Mouse (Mus musculus): ENCODE data around the gene Arid5a. TPM values are rescaled to one million over a fixed set of nuclear protein-coding genes. Genes with fewer than 3 reads are reported as not detected.

The Arid5a gene
- 5.4 and 6.6 TPM in 2 replicates for polyA plus RNA-seq (2014; fragmentation: Nextera tagmentation; extraction: Ambion mirVana)

DNA sequence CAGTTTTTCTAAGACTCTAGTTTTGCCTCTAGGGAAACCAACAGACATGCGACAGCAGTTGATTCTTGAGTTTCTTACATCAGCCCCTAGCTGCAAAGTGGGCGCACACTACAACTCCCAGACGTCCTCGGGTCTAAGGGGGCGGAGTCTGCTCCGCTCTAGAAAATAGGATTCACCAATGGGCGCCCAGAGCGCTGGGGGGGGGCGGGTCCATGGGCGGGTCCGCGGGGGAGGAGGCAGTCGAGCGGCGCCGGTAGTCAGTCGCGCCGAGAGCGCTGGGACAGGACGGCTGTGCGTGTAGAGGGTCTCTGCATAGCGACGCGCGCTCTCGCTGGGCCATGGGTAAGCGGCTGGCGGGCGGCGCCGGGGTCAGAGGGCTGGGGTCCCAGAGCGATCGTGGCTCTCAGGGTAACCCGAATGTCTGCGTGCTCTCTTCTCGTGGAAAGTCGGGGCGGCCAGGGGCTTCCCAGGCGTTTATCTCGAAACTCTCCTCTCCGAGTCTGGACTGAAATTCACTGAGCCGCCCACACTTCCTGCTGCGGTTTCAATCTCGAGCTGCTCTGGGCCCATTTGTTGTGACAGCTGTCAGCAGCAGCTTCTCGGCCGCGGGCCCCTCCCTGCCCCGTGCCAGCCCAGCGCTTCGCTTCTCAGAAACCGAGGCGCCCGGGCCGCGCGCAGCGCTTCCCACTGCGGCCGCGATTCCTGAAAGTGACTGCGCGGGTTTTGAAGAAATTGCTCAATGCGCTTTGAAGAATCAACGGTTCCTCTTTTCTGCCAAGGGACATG is at the start of gene Arid5a:
TSS of gene Arid5a (plus strand) at position 239 of the 786 bp plus-strand sequence.
- H3K27me3 ChIP-seq (ENCODE audit: insufficient read depth, low read length): peaks cover 3% of the 10 kb centered on the region; the same call in 1 of the 2 replicates
- H3K4me2 ChIP-seq: peak within 1 kb of the TSS; percentile 93
- H3K36me3 ChIP-seq (ENCODE audit: insufficient read depth): no peaks in the 10 kb centered on the region
- under 1% methylated on average over 65 of the region's 65 CpGs for WGBS
- peak within 1 kb of the TSS; percentile 58 for H3K4me3 ChIP-seq (ENCODE audit: low read depth, low read length)
- 0 out of 2 replicates have a peak, but pooled peaks cover 9% of the 10 kb centered on the region for H3K4me1 ChIP-seq (ENCODE audit: insufficient read depth)
- H3K9me3 ChIP-seq (ENCODE audit: low read depth, low read length): no peaks in the 10 kb centered on the region
- peak; percentile 10; the same call in 1 of the 2 replicates for TF ChIP-seq CTCF (IDR thresholded peaks at IDR 0.05; ENCODE audit: low read depth)
- ATAC-seq (ENCODE audit: insufficient read depth): peak; percentile 90
- peak; percentile 95 for DNase-seq
- peak within 1 kb of the TSS; percentile 60 for H3K27ac ChIP-seq (ENCODE audit: low read depth)
- peak within 1 kb of the TSS; percentile 58 for H3K9ac ChIP-seq

DNA sequence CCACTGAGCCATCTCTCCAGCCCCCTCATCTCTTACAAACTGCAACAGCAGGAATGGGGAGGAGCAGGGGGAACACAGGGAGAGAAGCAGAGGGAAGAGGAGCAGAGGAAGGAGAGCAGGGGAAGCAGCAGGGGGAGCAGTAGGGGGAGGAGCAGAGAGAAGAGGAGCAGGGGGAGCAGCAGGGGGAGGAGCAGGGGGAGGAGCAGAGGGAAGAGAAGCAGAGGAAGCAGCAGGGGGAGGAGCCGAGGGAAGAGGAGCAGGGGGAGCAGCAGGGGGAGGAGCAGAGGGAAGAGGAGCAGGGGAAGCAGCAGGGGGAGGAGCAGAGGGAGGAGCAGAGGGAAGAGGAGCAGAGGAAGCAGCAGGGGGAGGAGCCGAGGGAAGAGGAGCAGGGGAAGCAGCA is 48.9 kb upstream of the Arid5a start:
- Histone ChIP-seq H3K27ac (ENCODE audit: low read depth) (no peak overlapping the region), H3K9ac (no peak overlapping the region), H3K4me1 (ENCODE audit: insufficient read depth) (no peaks in the 10 kb centered on the region), H3K27me3 (ENCODE audit: insufficient read depth, low read length) (peaks cover 15% of the 10 kb centered on the region; the same call in 1 of the 2 replicates), H3K9me3 (ENCODE audit: low read depth, low read length) (peaks cover 4% of the 10 kb centered on the region; the same call in 1 of the 2 replicates), H3K4me3 (ENCODE audit: low read depth, low read length) (no peak overlapping the region), H3K36me3 (ENCODE audit: insufficient read depth) (no peaks in the 10 kb centered on the region), H3K4me2 (no peak overlapping the region)
- TF ChIP-seq CTCF (IDR thresholded peaks at IDR 0.05; ENCODE audit: low read depth): no peak
- WGBS: 50% methylated on average over 2 of the region's 2 CpGs
- no peak for DNase-seq
- ATAC-seq (ENCODE audit: insufficient read depth): no peak

DNA sequence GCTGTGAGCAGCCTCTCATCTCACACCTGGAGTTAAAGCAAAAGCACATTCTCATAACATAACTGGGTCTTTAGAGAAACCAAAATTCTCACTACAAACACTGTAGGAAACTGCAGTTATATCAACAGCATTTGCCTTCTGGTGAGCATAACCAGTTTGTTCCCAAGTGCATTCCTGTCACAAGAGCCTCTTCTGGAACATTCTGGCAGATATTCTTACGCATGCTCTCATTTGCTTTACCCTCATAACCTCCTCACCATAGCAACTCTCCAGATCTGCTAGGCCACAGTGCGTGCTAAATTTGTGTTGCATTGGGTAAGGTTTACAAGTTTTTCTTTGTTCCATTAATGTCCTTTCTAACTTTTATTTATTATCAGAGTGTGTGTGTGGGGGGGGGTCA is 48.3 kb upstream of the Arid5a start:
- Histone ChIP-seq H3K9ac (no peak overlapping the region), H3K4me2 (no peak overlapping the region), H3K36me3 (ENCODE audit: insufficient read depth) (no peaks in the 10 kb centered on the region), H3K4me3 (ENCODE audit: low read depth, low read length) (no peak overlapping the region), H3K27me3 (ENCODE audit: insufficient read depth, low read length) (peaks cover 13% of the 10 kb centered on the region; the same call in 1 of the 2 replicates), H3K4me1 (ENCODE audit: insufficient read depth) (no peaks in the 10 kb centered on the region), H3K27ac (ENCODE audit: low read depth) (no peak overlapping the region), H3K9me3 (ENCODE audit: low read depth, low read length) (peaks cover 4% of the 10 kb centered on the region; the same call in 1 of the 2 replicates)
- DNase-seq (no peak), ATAC-seq (ENCODE audit: insufficient read depth) (no peak)
- no peak for TF ChIP-seq CTCF (IDR thresholded peaks at IDR 0.05; ENCODE audit: low read depth)
- 82% methylated on average over 2 of the region's 2 CpGs for WGBS

DNA sequence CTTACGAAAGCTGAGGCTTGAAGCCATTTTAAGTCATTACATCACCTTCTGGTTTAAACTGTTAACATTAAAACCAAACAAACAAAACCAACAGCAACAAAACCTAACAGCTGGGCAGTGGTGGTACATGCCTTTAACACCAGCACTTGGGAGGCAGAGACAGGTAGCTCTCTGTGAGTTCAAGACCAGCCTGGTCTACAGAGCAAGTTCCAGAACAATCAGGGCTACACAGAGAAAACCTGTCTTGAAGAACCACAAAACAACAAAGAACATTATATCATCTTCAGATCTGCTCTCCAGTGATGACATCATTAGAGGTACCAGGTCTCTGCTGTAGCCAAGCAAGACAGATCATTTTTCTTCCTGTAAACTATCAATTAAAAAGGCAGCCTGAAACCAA is 47.1 kb upstream of the Arid5a start:
- H3K27me3 ChIP-seq (ENCODE audit: insufficient read depth, low read length): peaks cover 3% of the 10 kb centered on the region; the same call in 1 of the 2 replicates
- no peaks in the 10 kb centered on the region for H3K36me3 ChIP-seq (ENCODE audit: insufficient read depth)
- no peak overlapping the region for H3K27ac ChIP-seq (ENCODE audit: low read depth)
- H3K9ac ChIP-seq: no peak overlapping the region
- no peak for ATAC-seq (ENCODE audit: insufficient read depth)
- DNase-seq: no peak
- H3K4me2 ChIP-seq: no peak overlapping the region
- TF ChIP-seq CTCF (IDR thresholded peaks at IDR 0.05; ENCODE audit: low read depth): no peak
- no peak overlapping the region for H3K4me3 ChIP-seq (ENCODE audit: low read depth, low read length)
- no peaks in the 10 kb centered on the region for H3K4me1 ChIP-seq (ENCODE audit: insufficient read depth)
- peaks cover 4% of the 10 kb centered on the region; the same call in 1 of the 2 replicates for H3K9me3 ChIP-seq (ENCODE audit: low read depth, low read length)
- WGBS: 88% methylated on average over 1 of the region's 1 CpGs

DNA sequence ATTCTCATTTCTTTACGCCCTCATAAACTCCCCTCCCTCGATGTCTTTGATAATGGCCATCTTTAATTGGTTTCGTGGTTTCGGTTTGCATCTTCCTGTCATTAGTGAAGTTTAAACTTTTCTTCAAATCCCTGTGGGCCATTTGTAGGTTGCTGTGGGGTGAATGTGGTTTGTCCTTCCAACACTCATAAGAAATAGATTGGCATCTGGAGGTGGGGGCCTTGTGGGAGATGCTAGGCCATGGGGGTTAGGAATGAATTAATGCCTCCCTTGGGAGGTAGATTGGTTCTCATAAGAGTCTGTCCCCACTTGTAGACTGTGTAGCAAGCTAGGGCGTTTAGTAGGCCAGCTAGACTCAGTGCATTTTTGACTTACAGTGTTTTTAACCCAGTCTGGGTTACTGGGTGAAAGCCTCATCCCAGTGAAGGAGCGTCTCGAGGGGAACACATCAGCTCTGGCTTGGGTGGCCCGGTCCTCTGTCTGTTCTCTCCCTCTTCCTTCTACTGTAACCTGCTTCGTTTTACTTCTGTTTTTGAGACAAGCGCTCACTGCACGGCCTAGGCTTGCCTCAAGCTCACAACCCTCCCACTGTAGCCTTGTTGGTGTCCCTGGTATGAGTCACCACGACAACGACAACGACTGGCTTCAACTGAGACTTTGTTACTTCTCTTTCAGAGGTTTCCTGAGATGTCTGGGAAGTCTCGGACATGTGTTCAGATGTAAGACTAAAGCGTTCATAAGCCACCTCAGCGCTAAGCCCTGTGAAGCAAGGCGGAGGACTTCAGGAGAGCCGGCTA is 45.6 kb upstream of the Arid5a start:
- no peak for DNase-seq
- no peak for ATAC-seq (ENCODE audit: insufficient read depth)
- Histone ChIP-seq H3K36me3 (ENCODE audit: insufficient read depth) (no peaks in the 10 kb centered on the region), H3K27me3 (ENCODE audit: insufficient read depth, low read length) (no peaks in the 10 kb centered on the region), H3K4me1 (ENCODE audit: insufficient read depth) (no peaks in the 10 kb centered on the region), H3K4me2 (no peak overlapping the region), H3K9ac (no peak overlapping the region), H3K27ac (ENCODE audit: low read depth) (no peak overlapping the region), H3K4me3 (ENCODE audit: low read depth, low read length) (no peak overlapping the region), H3K9me3 (ENCODE audit: low read depth, low read length) (no peaks in the 10 kb centered on the region)
- TF ChIP-seq CTCF (IDR thresholded peaks at IDR 0.05; ENCODE audit: low read depth): no peak
- WGBS: 78% methylated on average over 19 of the region's 19 CpGs

DNA sequence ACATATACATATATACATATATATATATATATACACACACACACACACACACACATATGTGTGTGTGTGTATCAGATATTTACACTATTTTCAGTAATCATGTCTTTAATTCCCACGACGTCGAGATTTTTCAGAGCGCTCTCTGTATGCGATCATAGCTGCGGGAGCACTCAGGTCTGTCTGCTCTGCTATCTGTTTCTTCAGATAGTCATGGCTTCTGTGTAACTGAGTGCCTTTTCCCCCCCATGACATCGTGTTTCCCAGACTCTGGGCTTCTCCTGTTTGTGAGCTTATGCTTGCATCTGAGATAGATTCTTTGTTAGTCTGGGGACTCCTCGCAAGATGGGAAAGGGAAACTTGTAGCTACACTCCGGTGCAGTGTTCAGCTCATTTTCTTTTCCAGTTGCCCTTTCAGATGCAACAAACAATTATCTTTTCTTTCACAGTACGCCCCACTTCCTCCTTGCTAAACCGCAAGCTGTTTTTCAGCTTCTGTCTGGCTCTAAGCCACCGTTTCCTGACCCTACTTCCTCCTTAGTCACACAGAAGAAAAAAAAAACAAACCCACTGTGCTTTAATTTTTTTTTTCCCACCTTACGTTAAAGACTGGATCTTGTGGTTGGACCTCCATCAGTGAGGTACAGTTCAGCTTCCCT is 43.6 kb upstream of the Arid5a start:
- Histone ChIP-seq H3K27ac (ENCODE audit: low read depth) (peak overlapping the region; percentile 67; the same call in 1 of the 2 replicates), H3K9me3 (ENCODE audit: low read depth, low read length) (no peaks in the 10 kb centered on the region), H3K27me3 (ENCODE audit: insufficient read depth, low read length) (no peaks in the 10 kb centered on the region), H3K36me3 (ENCODE audit: insufficient read depth) (no peaks in the 10 kb centered on the region), H3K4me2 (peak overlapping the region; percentile 40; the same call in 1 of the 2 replicates), H3K9ac (no peak overlapping the region), H3K4me3 (ENCODE audit: low read depth, low read length) (no peak overlapping the region), H3K4me1 (ENCODE audit: insufficient read depth) (no peaks in the 10 kb centered on the region)
- TF ChIP-seq CTCF (IDR thresholded peaks at IDR 0.05; ENCODE audit: low read depth): no peak
- peak; percentile 79 for DNase-seq
- 46% methylated on average over 13 of the region's 13 CpGs for WGBS
- ATAC-seq (ENCODE audit: insufficient read depth): no peak

Measured in lung, embryonic 14.5 days (tissue).